Mouse (Mus musculus) embryonic fibroblast, embryonic 13.5 days (primary cell): Measurements from ENCODE around the gene Cep295nl. TPM values are rescaled to one million over a fixed set of nuclear protein-coding genes. Genes with fewer than 3 reads are reported as not detected.
"Not testable (repeated sequence)": the region's sequence is repeated elsewhere in the genome, so short reads cannot be mapped to it uniquely, and the experiment has no call there.

Experiments
- H3K27ac ChIP-seq: 2 replicates; pipeline ENCODE4 v1.5.1; 2012; ENCODE audit warnings: low read length, control low read depth, inconsistent platforms; ENCODE audit not compliant: insufficient read depth
- H3K4me1 ChIP-seq: 2 replicates; pipeline ENCODE4 v1.6.1; 2011; ENCODE audit warnings: low read length; ENCODE audit not compliant: control insufficient read depth, insufficient read depth
- H3K4me3 ChIP-seq: 2 replicates; pipeline ENCODE4 v1.5.1; 2011; ENCODE audit warnings: mild to moderate bottlenecking, control low read depth, low read length; ENCODE audit not compliant: insufficient read depth
- CTCF ChIP-seq: IDR thresholded peaks from 2 replicates; pipeline ENCODE4 v1.5.1; 2011; ENCODE audit warnings: mild to moderate bottlenecking, control low read depth, low read length, moderate library complexity, borderline replicate concordance; ENCODE audit not compliant: insufficient read depth
- POLR2A ChIP-seq: IDR thresholded peaks from 2 replicates; pipeline ENCODE4 v1.6.1; 2011; ENCODE audit warnings: low read depth, mild to moderate bottlenecking, control low read depth, low read length, moderate library complexity
- polyA plus RNA-seq: library from polyadenylated mRNA; stranded (reverse); fragments of >200 nt; gene quantifications from 2 replicates; pipeline ENCODE4 v1.2.4, GENCODE M21; 2011; ENCODE audit warnings: low read depth; ENCODE audit not compliant: missing spikeins, insufficient read length

Cep295nl gene
- polyA plus RNA-seq, 1 experiment, result 5.2 TPM

DNA sequence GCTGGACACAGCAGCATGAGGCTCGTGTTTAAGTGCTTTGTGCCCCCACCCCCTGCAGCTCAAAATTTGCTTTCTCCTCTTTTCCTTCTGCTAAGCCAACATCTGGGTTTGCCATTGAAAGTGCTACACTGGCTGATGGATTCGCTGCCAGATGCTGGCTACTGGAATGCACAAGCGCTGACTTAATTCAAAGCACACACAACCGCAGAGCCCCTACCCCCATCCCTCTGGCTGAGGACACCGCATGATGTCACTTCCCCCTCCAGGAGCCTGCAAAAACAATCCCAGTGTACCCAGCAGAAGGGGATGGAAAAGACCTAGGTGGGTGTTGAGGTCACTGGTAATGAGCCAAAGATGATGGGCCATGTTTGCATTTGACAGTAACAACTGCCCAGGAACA is 17.8 kb downstream of the Cep295nl start:
- peaks cover 40% of the 10 kb centered on the region for H3K4me1 ChIP-seq
- peak overlapping the region; percentile 86 for H3K27ac ChIP-seq
- no peak overlapping the region for H3K4me3 ChIP-seq
- TF ChIP-seq POLR2A (no peak), CTCF (no peak)

DNA sequence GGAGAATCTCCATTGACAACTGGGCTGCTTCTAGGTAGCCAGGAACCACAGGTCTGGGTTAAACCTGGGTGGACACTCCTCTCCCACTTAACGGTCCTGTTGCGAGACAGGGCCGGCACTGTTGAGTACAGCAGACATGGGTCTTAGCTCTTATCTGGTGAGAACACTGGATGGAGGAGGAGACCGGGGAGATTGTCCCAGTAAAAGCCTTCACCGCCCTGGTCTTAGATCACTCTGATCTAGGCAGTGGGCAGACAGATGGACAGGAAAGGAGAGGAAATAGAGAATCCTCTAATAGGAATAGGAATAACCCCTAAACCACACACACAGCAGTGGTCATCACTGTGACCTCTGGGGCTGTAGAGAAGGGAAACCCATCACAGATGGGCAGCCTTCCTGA is 18.3 kb downstream of the Cep295nl start:
- TF ChIP-seq POLR2A, result no peak
- no peak for TF ChIP-seq CTCF
- Histone ChIP-seq H3K4me3 (no peak overlapping the region), H3K4me1 (peaks cover 40% of the 10 kb centered on the region), H3K27ac (peak overlapping the region; percentile 86)

GRCm38 (mm10) chr11:118322647-118323046 is 19.7 kb downstream of the Cep295nl start:
- H3K27ac ChIP-seq, result no peak overlapping the region
- no peak overlapping the region for H3K4me3 ChIP-seq
- TF ChIP-seq CTCF, result no peak
- TF ChIP-seq POLR2A, result no peak
- H3K4me1 ChIP-seq, result peaks cover 29% of the 10 kb centered on the region

GRCm38 (mm10) chr11:118321971-118322370 is 20.3 kb downstream of the Cep295nl start:
- TF ChIP-seq CTCF (no peak), POLR2A (no peak)
- Histone ChIP-seq H3K27ac (no peak overlapping the region), H3K4me1 (peaks cover 29% of the 10 kb centered on the region), H3K4me3 (no peak overlapping the region)

GRCm38 (mm10) chr11:118321500-118321899 is 20.8 kb downstream of the Cep295nl start:
- H3K27ac ChIP-seq, result no peak overlapping the region
- peaks cover 27% of the 10 kb centered on the region for H3K4me1 ChIP-seq
- no peak overlapping the region for H3K4me3 ChIP-seq
- TF ChIP-seq CTCF (no peak), POLR2A (no peak)

- peaks cover 14% of the 10 kb centered on the region for H3K4me1 ChIP-seq
- no peak overlapping the region for H3K4me3 ChIP-seq
- no peak for TF ChIP-seq POLR2A
- peak; percentile 45; the same call in 1 of the 2 replicates for TF ChIP-seq CTCF
- no peak overlapping the region for H3K27ac ChIP-seq
Observed at GRCm38 (mm10) chr11:118318678-118319077, 23.6 kb downstream of the Cep295nl start.

DNA sequence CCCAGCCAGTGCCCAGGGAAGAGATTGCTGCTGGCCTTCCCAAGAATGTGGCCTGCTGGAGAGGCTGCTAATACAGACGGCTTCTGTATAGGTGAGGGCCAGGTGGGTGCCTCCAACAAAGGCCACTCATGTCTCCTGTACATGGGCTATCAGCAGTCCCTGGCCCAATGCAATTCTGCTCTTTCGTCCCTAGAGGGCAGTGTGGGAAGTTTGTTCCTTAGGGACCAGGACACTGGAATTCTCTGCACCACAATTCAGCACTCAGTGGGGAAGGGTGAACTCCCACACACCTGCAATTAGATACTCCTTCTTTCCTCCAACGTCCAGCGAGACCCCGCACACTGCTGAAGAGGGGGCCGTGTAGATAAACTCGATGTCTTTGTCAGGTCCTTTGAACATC is 25.2 kb downstream of the Cep295nl start:
- no peak overlapping the region for H3K4me3 ChIP-seq
- H3K4me1 ChIP-seq, result peaks cover 6% of the 10 kb centered on the region; the same call in 1 of the 2 replicates
- H3K27ac ChIP-seq, result no peak overlapping the region
- no peak for TF ChIP-seq POLR2A
- TF ChIP-seq CTCF, result peak; percentile 62; the same call in 1 of the 2 replicates

GRCm38 (mm10) chr11:118316231-118316806 is 26.0 kb downstream of the Cep295nl start:
- Histone ChIP-seq H3K27ac (no peak overlapping the region), H3K4me1 (no peaks in the 10 kb centered on the region), H3K4me3 (no peak overlapping the region)
- no peak for TF ChIP-seq POLR2A
- TF ChIP-seq CTCF, result no peak

DNA sequence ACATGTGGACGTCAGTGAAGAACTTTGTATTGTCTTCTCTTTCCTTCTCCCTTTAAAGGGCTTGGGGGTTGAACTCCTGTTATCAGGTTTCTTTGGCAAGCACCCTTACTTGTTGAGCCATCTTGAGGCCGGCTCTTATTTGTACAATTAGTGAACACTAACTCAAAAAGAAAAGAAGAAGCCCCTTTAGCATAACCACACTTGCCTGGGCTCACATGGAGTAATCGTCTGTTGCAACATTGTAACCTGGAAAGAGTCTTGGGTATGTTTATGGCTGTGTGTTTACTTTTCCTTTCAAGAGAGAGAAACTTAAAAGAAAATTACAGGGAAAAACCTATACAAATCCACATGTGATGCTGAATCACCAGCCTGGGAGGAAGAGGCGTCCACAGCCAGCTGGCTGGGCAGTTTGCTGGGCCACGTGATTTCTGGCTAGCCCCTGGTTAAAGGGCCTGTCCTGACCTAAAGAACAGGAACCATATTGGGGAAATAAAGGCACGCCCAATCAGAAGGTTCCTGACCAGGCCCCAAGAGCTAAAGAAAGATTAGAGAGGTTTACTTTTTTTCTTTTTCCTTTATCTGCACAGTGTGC is 30.1 kb downstream of the Cep295nl start:
- H3K27ac ChIP-seq, result no peak overlapping the region
- H3K4me1 ChIP-seq, result no peaks in the 10 kb centered on the region
- TF ChIP-seq POLR2A, result no peak
- TF ChIP-seq CTCF, result no peak
- no peak overlapping the region for H3K4me3 ChIP-seq

DNA sequence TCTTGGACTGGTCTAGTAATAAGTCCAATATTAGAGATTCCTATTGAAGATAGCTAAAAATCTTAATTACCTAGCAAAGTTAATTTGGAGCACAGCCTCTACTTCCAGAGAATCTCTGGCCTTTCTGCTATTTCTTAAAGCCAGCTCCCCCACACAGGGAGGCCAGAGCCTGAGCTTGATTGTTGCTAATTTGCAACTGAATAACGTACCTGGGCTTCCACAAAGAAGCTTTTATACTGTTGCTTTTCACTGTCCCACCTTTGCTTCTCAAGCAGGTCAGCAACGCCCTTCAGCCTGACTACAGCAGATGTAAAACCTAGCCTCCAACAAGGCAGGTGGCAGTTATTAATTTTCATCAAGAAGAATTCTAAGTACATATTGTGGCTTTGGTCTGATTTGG is 34.3 kb downstream of the Cep295nl start:
- not testable (repeated sequence) for H3K4me3 ChIP-seq, H3K27ac ChIP-seq, H3K4me1 ChIP-seq

DNA sequence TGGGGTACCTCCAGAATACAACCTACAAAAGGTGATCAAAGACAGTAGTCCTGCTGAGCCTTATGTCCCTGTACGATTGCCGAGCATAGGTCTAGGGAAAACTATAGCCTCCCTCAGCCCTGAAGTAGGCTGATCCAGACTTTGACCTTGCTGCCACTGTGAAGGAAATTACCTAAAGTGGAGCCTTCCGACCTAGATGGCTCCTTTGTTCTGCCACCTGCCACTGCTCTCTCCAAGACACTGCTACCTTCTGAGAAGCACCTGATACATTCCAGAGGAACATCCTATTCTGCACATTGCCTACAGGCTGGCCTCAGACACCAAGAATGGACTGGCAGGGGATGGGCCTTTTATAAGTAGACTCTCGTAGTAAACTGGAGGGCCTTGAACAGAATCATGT is 38.3 kb downstream of the Cep295nl start:
- not testable (repeated sequence) for H3K4me3 ChIP-seq, H3K4me1 ChIP-seq, H3K27ac ChIP-seq
